Mouse (Mus musculus) lung, embryonic 14.5 days (tissue): ENCODE measurements at regions not wholly inside any gene's neighbourhood (a gene's known extent, or its start where the extent isn't known, plus 50 kb on each side); places are given as distances from the start of the nearest gene placed in this dataset.
"Not testable (repeated sequence)": the region's sequence is repeated elsewhere in the genome, so short reads cannot be mapped to it uniquely, and the experiment has no call there.

Experiments used
- ATAC-seq: fragments of 200-750 bp; cut with Nextera tagmentation; 2 replicates; pipeline ENCODE4 v1.8.0; 2017; ENCODE audit warnings: mild to moderate bottlenecking, moderate TSS enrichment, moderate library complexity; ENCODE audit not compliant: insufficient read depth
- DNase-seq: peaks from one replicate; pipeline ENCODE4 v3.0.0-alpha.2; 2015
- H3K27ac ChIP-seq: fragments of 300-500 bp; sonication (generic); 2 replicates; pipeline ENCODE4 v1.5.1; 2014; ENCODE audit warnings: low read depth, mild to moderate bottlenecking, moderate library complexity
- H3K27me3 ChIP-seq: fragments of 300-500 bp; sonication (generic); 2 replicates; pipeline ENCODE4 v1.6.1; 2014; ENCODE audit warnings: low read length, control low read depth; ENCODE audit not compliant: insufficient read depth
- H3K36me3 ChIP-seq: fragments of 300-500 bp; sonication (generic); 2 replicates; pipeline ENCODE4 v1.6.1; 2014; ENCODE audit warnings: control low read depth; ENCODE audit not compliant: insufficient read depth
- H3K4me1 ChIP-seq: fragments of 300-500 bp; sonication (generic); 2 replicates; pipeline ENCODE4 v1.6.1; 2014; ENCODE audit warnings: antibody characterized with exemption, control low read depth; ENCODE audit not compliant: insufficient read depth
- H3K4me2 ChIP-seq: fragments of 300-500 bp; sonication (generic); 2 replicates; pipeline ENCODE4 v1.6.1; 2014; ENCODE audit warnings: mild to moderate bottlenecking
- H3K4me3 ChIP-seq: fragments of 300-500 bp; sonication (generic); 2 replicates; pipeline ENCODE4 v1.5.1; 2014; ENCODE audit warnings: low read depth, low read length
- H3K9ac ChIP-seq: fragments of 300-500 bp; sonication (generic); 2 replicates; pipeline ENCODE4 v1.6.1; 2014
- H3K9me3 ChIP-seq: fragments of 300-500 bp; sonication (generic); 2 replicates; pipeline ENCODE4 v1.6.1; 2016; ENCODE audit warnings: low read depth, low read length, control low read depth
- CTCF ChIP-seq: IDR thresholded peaks from 2 replicates; pipeline ENCODE4 v1.5.1; 2016; ENCODE audit warnings: antibody characterized with exemption, low read depth
- WGBS: fragments of 180-500 bp; shearing (Covaris S2); extraction: QIAGEN DNeasy Blood & Tissue Kit; methylation state at CpG from one replicate; pipeline ENCODE4 v1.1.7; 2014; 5-methylcytosine and 5-hydroxymethylcytosine counted together

GRCm38 (mm10) chr10:120284785-120285184 lies 57.9 kb downstream of the Llph start:
- no peaks in the 10 kb centered on the region for H3K4me1 ChIP-seq
- H3K9ac ChIP-seq: no peak overlapping the region
- no peaks in the 10 kb centered on the region for H3K27me3 ChIP-seq
- no peak for ATAC-seq
- H3K9me3 ChIP-seq: no peaks in the 10 kb centered on the region
- no peak for TF ChIP-seq CTCF
- 65% methylated on average over 6 of the region's 6 CpGs for WGBS
- DNase-seq: no peak
- no peaks in the 10 kb centered on the region for H3K36me3 ChIP-seq
- no peak overlapping the region for H3K27ac ChIP-seq
- no peak overlapping the region for H3K4me2 ChIP-seq
- H3K4me3 ChIP-seq: no peak overlapping the region

GRCm38 (mm10) chr10:120291912-120292311 lies 65.0 kb downstream of the Llph start:
- Histone ChIP-seq H3K4me2 (no peak overlapping the region), H3K27ac (no peak overlapping the region), H3K27me3 (no peaks in the 10 kb centered on the region), H3K9ac (no peak overlapping the region), H3K36me3 (no peaks in the 10 kb centered on the region), H3K4me3 (no peak overlapping the region), H3K9me3 (no peaks in the 10 kb centered on the region), H3K4me1 (no peaks in the 10 kb centered on the region)
- no peak for TF ChIP-seq CTCF
- ATAC-seq: no peak
- DNase-seq: no peak
- WGBS: 93% methylated on average over 3 of the region's 3 CpGs

- H3K27me3 ChIP-seq, ATAC-seq, H3K9ac ChIP-seq, H3K27ac ChIP-seq, H3K9me3 ChIP-seq, H3K4me2 ChIP-seq, H3K4me3 ChIP-seq, H3K36me3 ChIP-seq, H3K4me1 ChIP-seq, DNase-seq: not testable (repeated sequence)
- 92% methylated on average over 13 of the region's 13 CpGs for WGBS
Measured at GRCm38 (mm10) chr10:120293381-120293780, 66.5 kb downstream of the Llph start.

- H3K4me2 ChIP-seq: no peak overlapping the region
- no peaks in the 10 kb centered on the region for H3K27me3 ChIP-seq
- no peak overlapping the region for H3K4me3 ChIP-seq
- WGBS: 40% methylated on average over 9 of the region's 9 CpGs
- ATAC-seq (0 out of 2 replicates have a peak, but pooled peaks have one; percentile 6), DNase-seq (peak; percentile 19)
- H3K9ac ChIP-seq: no peak overlapping the region
- H3K9me3 ChIP-seq: no peaks in the 10 kb centered on the region
- no peaks in the 10 kb centered on the region for H3K4me1 ChIP-seq
- no peaks in the 10 kb centered on the region for H3K36me3 ChIP-seq
- no peak for TF ChIP-seq CTCF
- no peak overlapping the region for H3K27ac ChIP-seq
Measured at GRCm38 (mm10) chr10:120294487-120294886, 67.6 kb downstream of the Llph start.

- no peaks in the 10 kb centered on the region for H3K4me1 ChIP-seq
- no peaks in the 10 kb centered on the region for H3K9me3 ChIP-seq
- H3K27me3 ChIP-seq: no peaks in the 10 kb centered on the region
- H3K9ac ChIP-seq: no peak overlapping the region
- H3K4me2 ChIP-seq: no peak overlapping the region
- H3K36me3 ChIP-seq: no peaks in the 10 kb centered on the region
- no peak overlapping the region for H3K4me3 ChIP-seq
- H3K27ac ChIP-seq: no peak overlapping the region
- ATAC-seq: no peak
- no peak for TF ChIP-seq CTCF
- no peak for DNase-seq
Measured at GRCm38 (mm10) chr10:120297311-120297710, 70.4 kb downstream of the Llph start.

GRCm38 (mm10) chr10:120298293-120298927 lies 71.5 kb downstream of the Llph start:
- peak; percentile 39 for DNase-seq
- no peaks in the 10 kb centered on the region for H3K36me3 ChIP-seq
- H3K9ac ChIP-seq: no peak overlapping the region
- peak; percentile 51 for TF ChIP-seq CTCF
- no peak overlapping the region for H3K4me3 ChIP-seq
- H3K27ac ChIP-seq: no peak overlapping the region
- no peaks in the 10 kb centered on the region for H3K27me3 ChIP-seq
- WGBS: 60% methylated on average over 14 of the region's 14 CpGs
- no peaks in the 10 kb centered on the region for H3K4me1 ChIP-seq
- H3K4me2 ChIP-seq: no peak overlapping the region
- no peaks in the 10 kb centered on the region for H3K9me3 ChIP-seq
- ATAC-seq: no peak

GRCm38 (mm10) chr10:120306010-120306409 lies 79.1 kb downstream of the Llph start:
- ATAC-seq (no peak), DNase-seq (peak; percentile 79)
- H3K4me1 ChIP-seq: no peaks in the 10 kb centered on the region
- peak; percentile 60 for TF ChIP-seq CTCF
- H3K27ac ChIP-seq: no peak overlapping the region
- H3K9ac ChIP-seq: no peak overlapping the region
- no peak overlapping the region for H3K4me3 ChIP-seq
- H3K9me3 ChIP-seq: no peaks in the 10 kb centered on the region
- no peaks in the 10 kb centered on the region for H3K36me3 ChIP-seq
- no peak overlapping the region for H3K4me2 ChIP-seq
- H3K27me3 ChIP-seq: no peaks in the 10 kb centered on the region
- WGBS: 46% methylated on average over 5 of the region's 5 CpGs

- H3K4me2 ChIP-seq: no peak overlapping the region
- DNase-seq (no peak), ATAC-seq (no peak)
- H3K9me3 ChIP-seq: no peaks in the 10 kb centered on the region
- H3K4me3 ChIP-seq: no peak overlapping the region
- H3K36me3 ChIP-seq: no peaks in the 10 kb centered on the region
- 0 out of 2 replicates have a peak, but pooled peaks cover 5% of the 10 kb centered on the region for H3K4me1 ChIP-seq
- H3K27ac ChIP-seq: no peak overlapping the region
- no peak for TF ChIP-seq CTCF
- no peak overlapping the region for H3K9ac ChIP-seq
- no peaks in the 10 kb centered on the region for H3K27me3 ChIP-seq
- WGBS: 47% methylated on average over 5 of the region's 5 CpGs
Measured at GRCm38 (mm10) chr10:120308681-120309080, 81.8 kb downstream of the Llph start.
